In genomic region chr10:43697917-43698316, GRCm38 (mm10) we compare ENCODE assay signal across 1 mouse cellular context.
A peak's percentile ranks its signal among the peaks of the same experiment; 100 is the strongest.
TF ChIP-seq lines count a peak whose summit lies in the region.

No protein-coding gene starts in this region.

TF ChIP-seq in MEL, 35 proteins besides CTCF, POLR2A, EP300 and RAD21 (continued from another document):
- TF ChIP-seq TCF12 (IDR thresholded peaks at IDR 0.05; ENCODE audit: low read depth, low read length) (peak; percentile 26; the same call in 1 of the 2 replicates), ELF1 (IDR thresholded peaks at IDR 0.05; ENCODE audit: low read depth, low read length) (no peak), TAL1 (IDR thresholded peaks at IDR 0.05; ENCODE audit: low read length) (no peak), MAZ (IDR thresholded peaks at IDR 0.05; ENCODE audit: low read depth, low read length) (no peak), MXI1 (IDR thresholded peaks at IDR 0.05; ENCODE audit: low read depth, low read length) (0 out of 2 replicates have a peak, but pooled peaks have one; percentile 34), GABPA (IDR thresholded peaks at IDR 0.05; ENCODE audit: low read depth, low read length) (no peak), ETS1 (IDR thresholded peaks at IDR 0.05; ENCODE audit: low read depth, low read length) (peak; percentile 92)
